Mouse (Mus musculus) forebrain, embryonic 12.5 days (tissue): Measurements from ENCODE around the gene Prdx5. TPM values are rescaled to one million over a fixed set of nuclear protein-coding genes. Genes with fewer than 3 reads are reported as not detected.
"Not testable (repeated sequence)": the region's sequence is repeated elsewhere in the genome, so short reads cannot be mapped to it uniquely, and the experiment has no call there.

ENCODE experiments used
- ATAC-seq: fragments of 200-750 bp; cut with Nextera tagmentation; 2 replicates; pipeline ENCODE4 v1.8.0; 2017; ENCODE audit warnings: moderate TSS enrichment; ENCODE audit not compliant: low FRiP score
- H3K27ac ChIP-seq: fragments of 300-500 bp; sonication (generic); 2 replicates; pipeline ENCODE4 v1.5.1; 2016; ENCODE audit warnings: mild to moderate bottlenecking
- H3K27me3 ChIP-seq: fragments of 300-500 bp; sonication (generic); 2 replicates; pipeline ENCODE4 v1.6.1; 2016; ENCODE audit warnings: mild to moderate bottlenecking
- H3K36me3 ChIP-seq: fragments of 300-500 bp; sonication (generic); replicated peaks from 2 replicates; pipeline ENCODE4 v1.6.1; 2016; ENCODE audit warnings: mild to moderate bottlenecking
- H3K4me1 ChIP-seq: fragments of 300-500 bp; sonication (generic); 2 replicates; pipeline ENCODE4 v1.6.1; 2016
- H3K4me2 ChIP-seq: fragments of 300-500 bp; sonication (generic); 2 replicates; pipeline ENCODE4 v1.6.1; 2016; ENCODE audit warnings: mild to moderate bottlenecking, moderate library complexity
- H3K4me3 ChIP-seq: fragments of 300-500 bp; sonication (generic); replicated peaks from 2 replicates; pipeline ENCODE4 v1.5.1; 2016; ENCODE audit warnings: mild to moderate bottlenecking
- H3K9ac ChIP-seq: fragments of 300-500 bp; sonication (generic); 2 replicates; pipeline ENCODE4 v1.6.1; 2016; ENCODE audit warnings: mild to moderate bottlenecking
- H3K9me3 ChIP-seq: fragments of 300-500 bp; sonication (generic); 2 replicates; pipeline ENCODE4 v1.6.1; 2016
- WGBS: fragments of 180-500 bp; shearing (Covaris S2); methylation state at CpG from one replicate; pipeline ENCODE4 v1.1.7; 2016; 5-methylcytosine and 5-hydroxymethylcytosine counted together
- polyA plus RNA-seq: library from polyadenylated mRNA; unstranded; fragments of >200 nt; fragmentation: Nextera tagmentation; extraction: Ambion mirVana; gene quantifications from 2 replicates; pipeline ENCODE4 v1.2.1, GENCODE M21; 2016

Prdx5 gene
- polyA plus RNA-seq, 1 experiment from 2014 or later = 160 TPM

GRCm38 (mm10) chr19:6911101-6912074 lies 1.5 kb upstream of the Prdx5 start:
- WGBS = 87% methylated on average over 19 of the region's 19 CpGs
- H3K9ac ChIP-seq = 0 out of 2 replicates have a peak overlapping the region, but pooled peaks have one; percentile 13

GRCm38 (mm10) chr19:6910306-6910705 lies 400 bp upstream of the Prdx5 start:
- 2% methylated on average over 30 of the region's 30 CpGs for WGBS
- ATAC-seq = peak; percentile 42
- H3K36me3 ChIP-seq = peaks cover 53% of the 10 kb centered on the region
- peaks cover 29% of the 10 kb centered on the region for H3K4me1 ChIP-seq
- peak overlapping the region; percentile 98 for H3K27ac ChIP-seq
- not testable (repeated sequence) for H3K27me3 ChIP-seq, H3K9me3 ChIP-seq
- H3K4me2 ChIP-seq = peak overlapping the region; percentile 72
- H3K4me3 ChIP-seq = peak overlapping the region; percentile 65
- H3K9ac ChIP-seq = peak overlapping the region; percentile 72

More at GRCm38 (mm10) chr19:6911101-6912074, 1.5 kb upstream of the Prdx5 start:
- H3K27ac ChIP-seq = no peak overlapping the region
- no peak for ATAC-seq
- H3K4me2 ChIP-seq = peak overlapping the region; percentile 72
- H3K9me3 ChIP-seq = no peaks in the 10 kb centered on the region
- peaks cover 29% of the 10 kb centered on the region for H3K4me1 ChIP-seq
- peaks cover 45% of the 10 kb centered on the region for H3K36me3 ChIP-seq
- no peaks in the 10 kb centered on the region for H3K27me3 ChIP-seq
- H3K4me3 ChIP-seq = peak overlapping the region; percentile 25

- Histone ChIP-seq H3K27me3 (no peaks in the 10 kb centered on the region), H3K27ac (peak overlapping the region; percentile 98), H3K4me2 (peak overlapping the region; percentile 72), H3K9me3 (no peaks in the 10 kb centered on the region), H3K36me3 (peaks cover 63% of the 10 kb centered on the region), H3K9ac (peak overlapping the region; percentile 72), H3K4me3 (peak overlapping the region; percentile 65), H3K4me1 (peaks cover 29% of the 10 kb centered on the region)
- WGBS = 12% methylated on average over 11 of the region's 11 CpGs
- no peak for ATAC-seq
Measured at GRCm38 (mm10) chr19:6909021-6909420, 885 bp downstream of the Prdx5 start.

GRCm38 (mm10) chr19:6907811-6908540 lies 1.9 kb downstream of the Prdx5 start:
- peak overlapping the region; percentile 72 for H3K4me2 ChIP-seq
- H3K27me3 ChIP-seq = no peaks in the 10 kb centered on the region
- WGBS = 92% methylated on average over 7 of the region's 7 CpGs
- ATAC-seq = no peak
- H3K36me3 ChIP-seq = peaks cover 55% of the 10 kb centered on the region
- H3K4me3 ChIP-seq = peak overlapping the region; percentile 65
- no peak overlapping the region for H3K27ac ChIP-seq
- H3K9me3 ChIP-seq = no peaks in the 10 kb centered on the region
- peak overlapping the region; percentile 72 for H3K9ac ChIP-seq
- peaks cover 29% of the 10 kb centered on the region for H3K4me1 ChIP-seq

GRCm38 (mm10) chr19:6907094-6907493 lies 2.8 kb downstream of the Prdx5 start:
- WGBS = 91% methylated on average over 8 of the region's 8 CpGs
- H3K9ac ChIP-seq = no peak overlapping the region
- no peak overlapping the region for H3K4me2 ChIP-seq

GRCm38 (mm10) chr19:6906199-6906598 lies 3.7 kb downstream of the Prdx5 start:
- Histone ChIP-seq H3K4me3 (no peak overlapping the region), H3K4me1 (peaks cover 22% of the 10 kb centered on the region), H3K9ac (no peak overlapping the region), H3K4me2 (no peak overlapping the region), H3K27ac (no peak overlapping the region), H3K9me3 (no peaks in the 10 kb centered on the region), H3K36me3 (peaks cover 37% of the 10 kb centered on the region), H3K27me3 (no peaks in the 10 kb centered on the region)
- WGBS = 90% methylated on average over 3 of the region's 3 CpGs
- no peak for ATAC-seq

More at GRCm38 (mm10) chr19:6907094-6907493, 2.8 kb downstream of the Prdx5 start:
- Histone ChIP-seq H3K36me3 (peaks cover 46% of the 10 kb centered on the region), H3K9me3 (no peaks in the 10 kb centered on the region), H3K4me1 (peaks cover 29% of the 10 kb centered on the region), H3K4me3 (no peak overlapping the region), H3K27ac (no peak overlapping the region), H3K27me3 (no peaks in the 10 kb centered on the region)
- ATAC-seq = no peak

GRCm38 (mm10) chr19:6905498-6906159 lies 4.3 kb downstream of the Prdx5 start:
- H3K4me2 ChIP-seq = no peak overlapping the region
- H3K27ac ChIP-seq = no peak overlapping the region
- H3K4me1 ChIP-seq = peaks cover 18% of the 10 kb centered on the region
- no peaks in the 10 kb centered on the region for H3K27me3 ChIP-seq
- H3K36me3 ChIP-seq = peaks cover 34% of the 10 kb centered on the region
- WGBS = 92% methylated on average over 11 of the region's 11 CpGs
- H3K9me3 ChIP-seq = no peaks in the 10 kb centered on the region
- no peak overlapping the region for H3K4me3 ChIP-seq
- H3K9ac ChIP-seq = no peak overlapping the region
- no peak for ATAC-seq

- Histone ChIP-seq H3K36me3 (peaks cover 34% of the 10 kb centered on the region), H3K27ac (no peak overlapping the region), H3K4me3 (no peak overlapping the region), H3K9ac (no peak overlapping the region), H3K4me1 (peaks cover 18% of the 10 kb centered on the region), H3K27me3 (no peaks in the 10 kb centered on the region), H3K4me2 (no peak overlapping the region), H3K9me3 (no peaks in the 10 kb centered on the region)
- ATAC-seq = no peak
- 83% methylated on average over 2 of the region's 2 CpGs for WGBS
Measured at GRCm38 (mm10) chr19:6904846-6905245, 5.1 kb downstream of the Prdx5 start.

GRCm38 (mm10) chr19:6903031-6903430 lies 6.9 kb downstream of the Prdx5 start:
- no peak overlapping the region for H3K27ac ChIP-seq
- H3K27me3 ChIP-seq = peaks cover 3% of the 10 kb centered on the region; the same call in 1 of the 2 replicates
- WGBS = 100% methylated on average over 1 of the region's 1 CpGs
- peaks cover 7% of the 10 kb centered on the region for H3K4me1 ChIP-seq
- H3K4me2 ChIP-seq = no peak overlapping the region
- no peak overlapping the region for H3K4me3 ChIP-seq
- H3K36me3 ChIP-seq = peaks cover 34% of the 10 kb centered on the region
- no peak for ATAC-seq
- no peaks in the 10 kb centered on the region for H3K9me3 ChIP-seq
- H3K9ac ChIP-seq = no peak overlapping the region

GRCm38 (mm10) chr19:6899641-6900040 lies 10.3 kb downstream of the Prdx5 start:
- no peaks in the 10 kb centered on the region for H3K4me1 ChIP-seq
- H3K27me3 ChIP-seq = peaks cover 4% of the 10 kb centered on the region; the same call in 1 of the 2 replicates
- H3K9ac ChIP-seq = no peak overlapping the region
- no peak for ATAC-seq
- H3K36me3 ChIP-seq = peaks cover 8% of the 10 kb centered on the region
- no peak overlapping the region for H3K4me3 ChIP-seq
- WGBS = 81% methylated on average over 4 of the region's 4 CpGs
- no peak overlapping the region for H3K4me2 ChIP-seq
- no peak overlapping the region for H3K27ac ChIP-seq
- H3K9me3 ChIP-seq = 0 out of 2 replicates have a peak, but pooled peaks cover 7% of the 10 kb centered on the region

GRCm38 (mm10) chr19:6895608-6896305 lies 14.1 kb downstream of the Prdx5 start:
- not testable (repeated sequence) for H3K9me3 ChIP-seq, H3K27me3 ChIP-seq, ATAC-seq, H3K4me2 ChIP-seq, H3K4me3 ChIP-seq, H3K4me1 ChIP-seq, H3K9ac ChIP-seq, H3K27ac ChIP-seq, H3K36me3 ChIP-seq
- WGBS = 92% methylated on average over 18 of the region's 18 CpGs
